Comparison of ENCODE assay signal across 9 mouse cellular contexts in the genomic region with DNA sequence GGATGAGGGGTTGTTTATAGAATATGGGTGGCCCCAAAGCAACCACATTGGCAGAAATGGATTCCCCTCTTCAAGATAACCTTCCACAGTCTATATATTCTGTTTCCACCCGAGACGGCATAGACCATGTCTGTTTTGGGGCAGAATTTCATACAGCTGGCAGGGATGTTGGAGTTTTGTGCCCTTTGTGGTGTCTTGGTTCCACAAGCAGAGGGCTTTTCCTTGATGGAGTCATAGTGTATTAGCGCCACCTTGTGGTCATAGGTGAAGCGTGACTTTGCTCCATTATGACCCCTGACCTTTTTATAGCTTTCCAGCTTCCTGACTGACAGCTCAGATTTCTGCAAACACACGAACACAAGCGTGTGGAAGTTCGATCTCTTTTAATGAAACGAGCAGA. TPM values are rescaled to one million over a fixed set of nuclear protein-coding genes. Genes with fewer than 3 reads are reported as not detected.
DNase-seq lines count a peak whose midpoint lies in the region; ATAC-seq and TF ChIP-seq lines count a peak whose summit lies in the region.
"Had no signal": no experiment of that assay in that cellular context is flagged by ENCODE, and none has a peak within 500 bp of the region (broad histone marks: within the 10 kb centered on the region; RNA-seq: fewer than 3 reads in every experiment).

No protein-coding gene starts in this region.

- H3K27ac ChIP-seq in heart, embryonic 10.5 days = no peak overlapping the region
- no peak overlapping the region for H3K27ac ChIP-seq in kidney, embryonic 14.5 days (ENCODE audit: low read depth, low read length)
- H3K27ac ChIP-seq: midbrain, embryonic 12.5 days had no signal

- H3K36me3 ChIP-seq in heart, embryonic 10.5 days = no peaks in the 10 kb centered on the region
- H3K36me3 ChIP-seq in C2C12 (ENCODE audit: control insufficient read depth, insufficient read depth) = no peaks in the 10 kb centered on the region
- H3K36me3 ChIP-seq in kidney, embryonic 14.5 days (ENCODE audit: control insufficient read depth, insufficient read depth, low read length) = no peaks in the 10 kb centered on the region
- H3K36me3 ChIP-seq: midbrain, embryonic 12.5 days had no signal

- DNase-seq in heart, postnatal 10 days = peak; percentile 37 to 59
- no peak for DNase-seq in heart, embryonic 10.5 days (ENCODE audit: low spot score)
- DNase-seq in WW6 (ENCODE audit: low read depth, low spot score) = peak; percentile 73
- DNase-seq in embryo, embryonic 11 days = peak; percentile 86
- DNase-seq in lung, postnatal 36 days = peak; percentile 66
- DNase-seq in right cerebral cortex, postnatal 36 days (ENCODE audit: low spot score in 2 of 2) = no peak

- H3ac ChIP-seq in C2C12 (ENCODE audit: control insufficient read depth, insufficient read length, low read depth) = no peak overlapping the region

- H3K27me3 ChIP-seq in heart, embryonic 10.5 days (ENCODE audit: insufficient read depth, poor library complexity, severe bottlenecking) = no peaks in the 10 kb centered on the region
- H3K27me3 ChIP-seq in C2C12 (ENCODE audit: control insufficient read depth, insufficient read depth, insufficient read length) = no peaks in the 10 kb centered on the region
- H3K27me3 ChIP-seq in kidney, embryonic 14.5 days (ENCODE audit: control insufficient read depth, insufficient read depth, low read length) = no peaks in the 10 kb centered on the region
- H3K27me3 ChIP-seq: midbrain, embryonic 12.5 days had no signal

- H3K4me1 ChIP-seq in heart, embryonic 10.5 days = no peaks in the 10 kb centered on the region
- H3K4me1 ChIP-seq in kidney, embryonic 14.5 days (ENCODE audit: control insufficient read depth, insufficient read depth, low read length) = no peaks in the 10 kb centered on the region
- H3K4me1 ChIP-seq: midbrain, embryonic 12.5 days had no signal

- H3K9me3 ChIP-seq in heart, embryonic 10.5 days = no peaks in the 10 kb centered on the region
- H3K9me3 ChIP-seq in kidney, embryonic 14.5 days (ENCODE audit: control insufficient read depth, low read length) = no peaks in the 10 kb centered on the region
- H3K9me3 ChIP-seq: midbrain, embryonic 12.5 days had no signal

- no peaks in the 10 kb centered on the region for H3K79me3 ChIP-seq in C2C12 (ENCODE audit: low read depth)

- peak; percentile 47 for TF ChIP-seq CTCF in C2C12 (IDR thresholded peaks at IDR 0.05; ENCODE audit: control insufficient read depth, insufficient read depth, insufficient read length)

- H3K79me2 ChIP-seq in C2C12 (ENCODE audit: control insufficient read depth, insufficient read depth) = no peaks in the 10 kb centered on the region

- no peak overlapping the region for H3K4me3 ChIP-seq in heart, embryonic 10.5 days
- no peak overlapping the region for H3K4me3 ChIP-seq in C2C12 (ENCODE audit: insufficient read depth, poor library complexity, severe bottlenecking)
- no peak overlapping the region for H3K4me3 ChIP-seq in kidney, embryonic 14.5 days (ENCODE audit: low read length)
- H3K4me3 ChIP-seq: midbrain, embryonic 12.5 days had no signal

- ATAC-seq in kidney, embryonic 14.5 days (ENCODE audit: low FRiP score, low TSS enrichment) = peak; percentile 81

- intact Hi-C loops in heart, postnatal 10 days (cut with DNase I) = loop anchor here (2.0 kb wide), 1 partner anchor 154 kb away; no protein-coding TSS in a partner anchor

- 12% methylated on average over 8 of the region's 8 CpGs for WGBS in heart, embryonic 10.5 days
- WGBS in kidney, embryonic 14.5 days = 7% methylated on average over 8 of the region's 8 CpGs

- no peak overlapping the region for H3K9ac ChIP-seq in kidney, embryonic 14.5 days (ENCODE audit: low read depth, low read length)
- H3K9ac ChIP-seq: midbrain, embryonic 12.5 days had no signal

- H3K4me2 ChIP-seq in kidney, embryonic 14.5 days (replicated peaks; ENCODE audit: low read depth, low read length) = no peak overlapping the region
- H3K4me2 ChIP-seq: midbrain, embryonic 12.5 days had no signal

TF ChIP-seq in C2C12, 6 proteins besides CTCF, POLR2A, EP300 and RAD21:
- no peak for TF ChIP-seq USF1 (IDR thresholded peaks at IDR 0.05; ENCODE audit: low read depth)
- no peak for TF ChIP-seq CEBPB (IDR thresholded peaks at IDR 0.05; ENCODE audit: low read depth)
- no peak for TF ChIP-seq MYOG (IDR thresholded peaks at IDR 0.05; ENCODE audit: control insufficient read depth, extremely low read depth, insufficient read length)
- no peak for TF ChIP-seq FOSL1 (IDR thresholded peaks at IDR 0.05; ENCODE audit: insufficient read depth, low read length, poor library complexity, severe bottlenecking)
- no peak for TF ChIP-seq MYOD1 (IDR thresholded peaks at IDR 0.05; ENCODE audit: control insufficient read depth, insufficient read length, low read depth)
- no peak for TF ChIP-seq MAX (IDR thresholded peaks at IDR 0.05)

RNA-seq across cellular contexts. Expression of a gene that starts 19.8 kb away (rescaled TPM):
- under 1 TPM in 1 of 2 experiments, not detected in 1; 0.17 TPM for total RNA-seq in heart, postnatal 10 days (2021)
- polyA plus RNA-seq in heart, embryonic 10.5 days (2016; fragmentation: Nextera tagmentation; extraction: Ambion mirVana) = 0.31 and 0.53 TPM in 2 replicates
- 0.23 TPM for polyA plus RNA-seq in C2C12 (2012; fragmentation: generic; extraction: Trizol)
- polyA plus RNA-seq in kidney, embryonic 14.5 days (2014; fragmentation: Nextera tagmentation; extraction: Ambion mirVana) = 0.83 and 1.2 TPM in 2 replicates

RNA-seq across cellular contexts. Expression of a gene that starts 23.4 kb away (rescaled TPM):
- 10 to 100 TPM; 12.8 to 13.6 TPM for total RNA-seq in heart, postnatal 10 days (2021)
- polyA plus RNA-seq in heart, embryonic 10.5 days (2016; fragmentation: Nextera tagmentation; extraction: Ambion mirVana) = 21.0 and 22.1 TPM in 2 replicates
- 5.8 TPM for polyA plus RNA-seq in C2C12 (2012; fragmentation: generic; extraction: Trizol)
- 23.1 and 27.6 TPM in 2 replicates for polyA plus RNA-seq in kidney, embryonic 14.5 days (2014; fragmentation: Nextera tagmentation; extraction: Ambion mirVana)

RNA-seq across cellular contexts. Expression of a gene that starts 23.5 kb away (rescaled TPM):
- 10 to 100 TPM; 91.1 to 95.3 TPM for total RNA-seq in heart, postnatal 10 days (2021)
- polyA plus RNA-seq in heart, embryonic 10.5 days (2016; fragmentation: Nextera tagmentation; extraction: Ambion mirVana) = 188 and 232 TPM in 2 replicates
- polyA plus RNA-seq in C2C12 (2012; fragmentation: generic; extraction: Trizol) = 205 TPM
- polyA plus RNA-seq in kidney, embryonic 14.5 days (2014; fragmentation: Nextera tagmentation; extraction: Ambion mirVana) = 186 and 260 TPM in 2 replicates

RNA-seq across cellular contexts. Expression of a gene that starts 42.5 kb away (rescaled TPM):
- total RNA-seq in heart, postnatal 10 days (2021) = 1 to 10 TPM; 1.7 to 2.1 TPM
- polyA plus RNA-seq in heart, embryonic 10.5 days (2016; fragmentation: Nextera tagmentation; extraction: Ambion mirVana) = 9.9 and 11.5 TPM in 2 replicates
- 4.0 TPM for polyA plus RNA-seq in C2C12 (2012; fragmentation: generic; extraction: Trizol)
- polyA plus RNA-seq in kidney, embryonic 14.5 days (2014; fragmentation: Nextera tagmentation; extraction: Ambion mirVana) = 8.6 and 10.8 TPM in 2 replicates

Comparison
In these comparisons a context has a peak if more than half of its experiments do, and no peak if none do; other contexts are left out.
1. DNase-seq: peak in heart, postnatal 10 days (2 of 2), WW6 (single experiment), embryo, embryonic 11 days (single experiment) and lung, postnatal 36 days (single experiment); none in heart, embryonic 10.5 days (single experiment) and right cerebral cortex, postnatal 36 days (0 of 2).